27 mouse cellular contexts compared by ENCODE assay signal in the genomic region with DNA sequence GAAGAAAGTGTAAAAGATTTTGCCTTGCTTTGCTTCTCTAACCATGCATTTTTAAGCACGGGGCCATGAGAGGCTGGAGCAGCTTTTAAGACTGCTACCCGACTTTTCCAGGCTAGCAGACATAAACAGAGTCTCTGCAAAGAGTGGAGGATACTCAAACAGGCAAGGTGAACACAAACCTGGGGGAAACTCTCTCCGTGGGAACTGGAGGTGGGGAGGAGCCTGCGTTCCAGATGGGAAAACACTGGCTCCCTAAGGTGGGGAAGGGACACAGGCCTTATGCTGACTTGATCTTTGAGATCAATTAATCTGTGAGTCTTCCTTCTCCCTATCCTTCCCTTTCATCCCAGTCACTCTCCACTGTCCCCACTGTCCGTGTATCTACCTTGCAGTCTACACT. TPM values are rescaled to one million over a fixed set of nuclear protein-coding genes. Genes with fewer than 3 reads are reported as not detected.
DNase-seq lines count a peak whose midpoint lies in the region; ATAC-seq and TF ChIP-seq lines count a peak whose summit lies in the region.
"Had no signal": no experiment of that assay in that cellular context is flagged by ENCODE, and none has a peak within 500 bp of the region (broad histone marks: within the 10 kb centered on the region; RNA-seq: fewer than 3 reads in every experiment).

No protein-coding gene starts in this region.

- ATAC-seq in forebrain, postnatal 0 days: no peak
- no peak for ATAC-seq in midbrain, embryonic 14.5 days (ENCODE audit: low FRiP score, low TSS enrichment)
- no peak for ATAC-seq in midbrain, embryonic 13.5 days
- no peak for ATAC-seq in embryonic facial prominence, embryonic 12.5 days (ENCODE audit: insufficient number of reproducible peaks, insufficient read depth, low FRiP score, low TSS enrichment)
- ATAC-seq in neural tube, embryonic 11.5 days (ENCODE audit: insufficient read depth, low FRiP score, low TSS enrichment): no peak
- ATAC-seq: CD4-positive, CD25-positive, alpha-beta regulatory T cell, adult 4 months; intestine, embryonic 15.5 days; liver, embryonic 12.5 days had no signal

- peak; percentile 28 for DNase-seq in forebrain, postnatal 0 days
- DNase-seq in forebrain, embryonic 10.5 days (ENCODE audit: extremely low spot score, low spot score): no peak
- peak; percentile 23 for DNase-seq in midbrain, embryonic 14.5 days
- no peak for DNase-seq in neural tube, embryonic 11.5 days (ENCODE audit: low spot score)
- DNase-seq in lung, adult 18-20 months: no peak
- no peak for DNase-seq in cerebellum, postnatal 25 days
- DNase-seq: cerebellum, adult 18-20 months; gastrocnemius, postnatal 25 days; heart, adult 2 months; kidney, adult 8-10 months; kidney, postnatal 14 days; lung, postnatal 36 days; thymus, adult 18-20 months had no signal

- no peak overlapping the region for H3K9ac ChIP-seq in forebrain, postnatal 0 days
- no peak overlapping the region for H3K9ac ChIP-seq in midbrain, embryonic 14.5 days (replicated peaks; ENCODE audit: low read length)
- no peak overlapping the region for H3K9ac ChIP-seq in midbrain, embryonic 13.5 days (replicated peaks)
- H3K9ac ChIP-seq in embryonic facial prominence, embryonic 12.5 days: no peak overlapping the region
- no peak overlapping the region for H3K9ac ChIP-seq in neural tube, embryonic 11.5 days (ENCODE audit: low read length)
- H3K9ac ChIP-seq: hindbrain, embryonic 15.5 days; intestine, embryonic 15.5 days; limb, embryonic 12.5 days; liver, embryonic 12.5 days; lung, embryonic 15.5 days; neural tube, embryonic 13.5 days; stomach, embryonic 15.5 days had no signal

- no peak overlapping the region for H3K4me2 ChIP-seq in forebrain, postnatal 0 days (ENCODE audit: low read depth)
- no peak overlapping the region for H3K4me2 ChIP-seq in midbrain, embryonic 14.5 days (ENCODE audit: low read length)
- no peak overlapping the region for H3K4me2 ChIP-seq in midbrain, embryonic 13.5 days (replicated peaks)
- peak overlapping the region; percentile 28 for H3K4me2 ChIP-seq in embryonic facial prominence, embryonic 12.5 days (replicated peaks)
- no peak overlapping the region for H3K4me2 ChIP-seq in neural tube, embryonic 11.5 days (ENCODE audit: low read depth)
- H3K4me2 ChIP-seq: hindbrain, embryonic 15.5 days; intestine, embryonic 15.5 days; liver, embryonic 12.5 days; lung, embryonic 15.5 days; neural tube, embryonic 13.5 days; stomach, embryonic 15.5 days had no signal

- H3K4me3 ChIP-seq in forebrain, postnatal 0 days (ENCODE audit: low read depth, low read length): no peak overlapping the region
- H3K4me3 ChIP-seq in forebrain, embryonic 10.5 days: no peak overlapping the region
- no peak overlapping the region for H3K4me3 ChIP-seq in midbrain, embryonic 14.5 days (replicated peaks; ENCODE audit: low read depth, low read length)
- no peak overlapping the region for H3K4me3 ChIP-seq in midbrain, embryonic 13.5 days (replicated peaks)
- 0 out of 2 replicates have a peak overlapping the region, but pooled peaks have one; percentile 9 for H3K4me3 ChIP-seq in embryonic facial prominence, embryonic 12.5 days
- peak overlapping the region; percentile 14; the same call in 1 of the 2 replicates for H3K4me3 ChIP-seq in neural tube, embryonic 11.5 days (ENCODE audit: low read depth, low read length)
- H3K4me3 ChIP-seq: heart, adult 2 months; hindbrain, embryonic 15.5 days; intestine, embryonic 15.5 days; liver, embryonic 12.5 days; lung, embryonic 15.5 days; megakaryocyte, embryonic 14.5 days; neural tube, embryonic 13.5 days; stomach, embryonic 15.5 days had no signal

- no peaks in the 10 kb centered on the region for H3K36me3 ChIP-seq in forebrain, postnatal 0 days (ENCODE audit: insufficient read depth)
- H3K36me3 ChIP-seq in forebrain, embryonic 10.5 days (replicated peaks): no peaks in the 10 kb centered on the region
- no peaks in the 10 kb centered on the region for H3K36me3 ChIP-seq in midbrain, embryonic 14.5 days (ENCODE audit: control insufficient read depth, insufficient read depth, low read length)
- H3K36me3 ChIP-seq in midbrain, embryonic 13.5 days: no peaks in the 10 kb centered on the region
- no peaks in the 10 kb centered on the region for H3K36me3 ChIP-seq in embryonic facial prominence, embryonic 12.5 days
- H3K36me3 ChIP-seq in neural tube, embryonic 11.5 days (ENCODE audit: control insufficient read depth, insufficient read depth, low read length): no peaks in the 10 kb centered on the region
- H3K36me3 ChIP-seq: hindbrain, embryonic 15.5 days; intestine, embryonic 15.5 days; limb, embryonic 12.5 days; liver, embryonic 12.5 days; lung, embryonic 15.5 days; neural tube, embryonic 13.5 days; stomach, embryonic 15.5 days had no signal

- H3K9me3 ChIP-seq in forebrain, postnatal 0 days (ENCODE audit: low read length): no peaks in the 10 kb centered on the region
- H3K9me3 ChIP-seq in forebrain, embryonic 10.5 days: no peaks in the 10 kb centered on the region
- H3K9me3 ChIP-seq in midbrain, embryonic 14.5 days (ENCODE audit: control insufficient read depth, low read length): no peaks in the 10 kb centered on the region
- H3K9me3 ChIP-seq in midbrain, embryonic 13.5 days: no peaks in the 10 kb centered on the region
- H3K9me3 ChIP-seq in embryonic facial prominence, embryonic 12.5 days: no peaks in the 10 kb centered on the region
- H3K9me3 ChIP-seq in neural tube, embryonic 11.5 days (ENCODE audit: control insufficient read depth, low read length): no peaks in the 10 kb centered on the region
- H3K9me3 ChIP-seq: hindbrain, embryonic 15.5 days; intestine, embryonic 15.5 days; limb, embryonic 12.5 days; liver, embryonic 12.5 days; lung, embryonic 15.5 days; neural tube, embryonic 13.5 days; stomach, embryonic 15.5 days had no signal

- peaks cover 91% of the 10 kb centered on the region for H3K27me3 ChIP-seq in forebrain, postnatal 0 days (ENCODE audit: insufficient read depth, low read length)
- H3K27me3 ChIP-seq in forebrain, embryonic 10.5 days (ENCODE audit: poor library complexity, severe bottlenecking): peaks cover 100% of the 10 kb centered on the region
- peaks cover 98% of the 10 kb centered on the region for H3K27me3 ChIP-seq in midbrain, embryonic 14.5 days (ENCODE audit: control insufficient read depth, insufficient read depth, low read length)
- peaks cover 98% of the 10 kb centered on the region for H3K27me3 ChIP-seq in midbrain, embryonic 13.5 days
- H3K27me3 ChIP-seq in embryonic facial prominence, embryonic 12.5 days: peaks cover 86% of the 10 kb centered on the region
- H3K27me3 ChIP-seq in neural tube, embryonic 11.5 days (ENCODE audit: control insufficient read depth, insufficient read depth, low read length): peaks cover 94% of the 10 kb centered on the region

- H3K27ac ChIP-seq in forebrain, postnatal 0 days (ENCODE audit: low read depth, low read length): no peak overlapping the region
- no peak overlapping the region for H3K27ac ChIP-seq in forebrain, embryonic 10.5 days
- H3K27ac ChIP-seq in midbrain, embryonic 14.5 days (replicated peaks; ENCODE audit: low read depth, low read length): no peak overlapping the region
- no peak overlapping the region for H3K27ac ChIP-seq in midbrain, embryonic 13.5 days
- no peak overlapping the region for H3K27ac ChIP-seq in embryonic facial prominence, embryonic 12.5 days
- no peak overlapping the region for H3K27ac ChIP-seq in neural tube, embryonic 11.5 days (ENCODE audit: low read depth, low read length)
- H3K27ac ChIP-seq: heart, adult 2 months; hindbrain, embryonic 15.5 days; intestine, embryonic 15.5 days; limb, embryonic 12.5 days; liver, embryonic 12.5 days; lung, embryonic 15.5 days; neural tube, embryonic 13.5 days; stomach, embryonic 15.5 days had no signal

- 2% methylated on average over 5 of the region's 5 CpGs for WGBS in forebrain, postnatal 0 days
- WGBS in forebrain, embryonic 10.5 days: under 1% methylated on average over 5 of the region's 5 CpGs
- WGBS in midbrain, embryonic 14.5 days: 0% methylated on average over 5 of the region's 5 CpGs
- 2% methylated on average over 5 of the region's 5 CpGs for WGBS in midbrain, embryonic 13.5 days
- WGBS in embryonic facial prominence, embryonic 12.5 days: under 1% methylated on average over 5 of the region's 5 CpGs
- WGBS in neural tube, embryonic 11.5 days: under 1% methylated on average over 5 of the region's 5 CpGs

- H3K4me1 ChIP-seq in forebrain, postnatal 0 days (ENCODE audit: insufficient read depth): no peaks in the 10 kb centered on the region
- H3K4me1 ChIP-seq in forebrain, embryonic 10.5 days: peaks cover 17% of the 10 kb centered on the region
- H3K4me1 ChIP-seq in midbrain, embryonic 14.5 days (ENCODE audit: control insufficient read depth, insufficient read depth, low read length): 0 out of 2 replicates have a peak, but pooled peaks cover 5% of the 10 kb centered on the region
- peaks cover 11% of the 10 kb centered on the region for H3K4me1 ChIP-seq in midbrain, embryonic 13.5 days (replicated peaks)
- peaks cover 7% of the 10 kb centered on the region; the same call in 1 of the 2 replicates for H3K4me1 ChIP-seq in embryonic facial prominence, embryonic 12.5 days
- no peaks in the 10 kb centered on the region for H3K4me1 ChIP-seq in neural tube, embryonic 11.5 days (ENCODE audit: control insufficient read depth, insufficient read depth, low read length)
- H3K4me1 ChIP-seq: liver, embryonic 12.5 days had no signal

- TF ChIP-seq CTCF in forebrain, postnatal 0 days (IDR thresholded peaks at IDR 0.05; ENCODE audit: low read depth): no peak

RNA-seq across cellular contexts. Expression of a gene that starts 0.9 kb away (rescaled TPM):
- 0.19 TPM in 1 of 2 replicates, not detected in the other for total RNA-seq in forebrain, postnatal 0 days (2014; rRNA removed)
- polyA plus RNA-seq in forebrain, postnatal 0 days (2015; fragmentation: Nextera tagmentation; extraction: Ambion mirVana): not detected in 2 replicates
- 0.05 and 0.14 TPM in 2 replicates for polyA plus RNA-seq in forebrain, embryonic 10.5 days (2016; fragmentation: Nextera tagmentation; extraction: Ambion mirVana)
- polyA plus RNA-seq in midbrain, embryonic 14.5 days (2014; fragmentation: Nextera tagmentation; extraction: Ambion mirVana): not detected in 2 replicates
- polyA plus RNA-seq in midbrain, embryonic 13.5 days (2015; fragmentation: Nextera tagmentation; extraction: Ambion mirVana): 0.05 TPM in 1 of 2 replicates, not detected in the other
- polyA plus RNA-seq in embryonic facial prominence, embryonic 12.5 days (2016; fragmentation: Nextera tagmentation; extraction: Ambion mirVana): 19.3 and 23.8 TPM in 2 replicates
- 17.0 and 26.4 TPM in 2 replicates for polyA plus RNA-seq in neural tube, embryonic 11.5 days (2014; fragmentation: Nextera tagmentation; extraction: Ambion mirVana)
- total RNA-seq: gastrocnemius, postnatal 25 days; heart, adult 2 months; heart, postnatal 25 days; layer of hippocampus, adult 18-20 months had no signal
- polyA plus RNA-seq: CD4-positive, CD25-positive, alpha-beta regulatory T cell, adult 4 months; heart, embryonic 14.5 days; hindbrain, embryonic 15.5 days; intestine, embryonic 15.5 days; liver, embryonic 12.5 days; stomach, embryonic 15.5 days had no signal

Comparison
In these comparisons a context has a peak if more than half of its experiments do, and no peak if none do; other contexts are left out.
1. DNase-seq: peak in forebrain, postnatal 0 days (single experiment) and midbrain, embryonic 14.5 days (single experiment); none in forebrain, embryonic 10.5 days (single experiment), neural tube, embryonic 11.5 days (single experiment), lung, adult 18-20 months (0 of 2) and cerebellum, postnatal 25 days (0 of 2).
2. H3K4me3 ChIP-seq: peak in embryonic facial prominence, embryonic 12.5 days (single experiment) and neural tube, embryonic 11.5 days (single experiment); none in forebrain, postnatal 0 days (single experiment), forebrain, embryonic 10.5 days (single experiment), midbrain, embryonic 14.5 days (single experiment) and midbrain, embryonic 13.5 days (single experiment).
3. RNA of a gene that starts 0.9 kb away (polyA plus RNA-seq): 19.3 to 23.8 TPM in embryonic facial prominence, embryonic 12.5 days and 17.0 to 26.4 TPM in neural tube, embryonic 11.5 days; 0.05 to 0.14 TPM in forebrain, embryonic 10.5 days, 0.05 TPM in midbrain, embryonic 13.5 days, not detected in forebrain, postnatal 0 days and not detected in midbrain, embryonic 14.5 days; every median in the first group is over 10 times any median in the second.